Mouse (Mus musculus) hindbrain, embryonic 12.5 days (tissue): ENCODE data around the gene Lhfp. TPM values are rescaled to one million over a fixed set of nuclear protein-coding genes. Genes with fewer than 3 reads are reported as not detected.
"Not testable (repeated sequence)": the region's sequence is repeated elsewhere in the genome, so short reads cannot be mapped to it uniquely, and the experiment has no call there.

ENCODE experiments used
- ATAC-seq: fragments of 200-750 bp; cut with Nextera tagmentation; 2 replicates; pipeline ENCODE4 v1.8.0; 2017; ENCODE audit warnings: moderate TSS enrichment; ENCODE audit not compliant: low FRiP score
- H3K27ac ChIP-seq: fragments of 300-500 bp; sonication (generic); 2 replicates; pipeline ENCODE4 v1.5.1; 2016; ENCODE audit warnings: mild to moderate bottlenecking
- H3K27me3 ChIP-seq: fragments of 300-500 bp; sonication (generic); 2 replicates; pipeline ENCODE4 v1.6.1; 2016; ENCODE audit warnings: mild to moderate bottlenecking
- H3K36me3 ChIP-seq: fragments of 300-500 bp; sonication (generic); 2 replicates; pipeline ENCODE4 v1.6.1; 2016; ENCODE audit warnings: mild to moderate bottlenecking
- H3K4me1 ChIP-seq: fragments of 300-500 bp; sonication (generic); 2 replicates; pipeline ENCODE4 v1.6.1; 2016
- H3K4me2 ChIP-seq: fragments of 300-500 bp; sonication (generic); replicated peaks from 2 replicates; pipeline ENCODE4 v1.6.1; 2016; ENCODE audit warnings: mild to moderate bottlenecking
- H3K4me3 ChIP-seq: fragments of 300-500 bp; sonication (generic); 2 replicates; pipeline ENCODE4 v1.5.1; 2016; ENCODE audit warnings: mild to moderate bottlenecking
- H3K9ac ChIP-seq: fragments of 300-500 bp; sonication (generic); 2 replicates; pipeline ENCODE4 v1.6.1; 2016; ENCODE audit warnings: mild to moderate bottlenecking, moderate library complexity
- H3K9me3 ChIP-seq: fragments of 300-500 bp; sonication (generic); replicated peaks from 2 replicates; pipeline ENCODE4 v1.6.1; 2016; ENCODE audit warnings: mild to moderate bottlenecking
- WGBS: fragments of 180-500 bp; shearing (Covaris S2); methylation state at CpG from one replicate; pipeline ENCODE4 v1.1.7; 2016; 5-methylcytosine and 5-hydroxymethylcytosine counted together
- polyA plus RNA-seq: library from polyadenylated mRNA; unstranded; fragments of >200 nt; fragmentation: Nextera tagmentation; extraction: Ambion mirVana; gene quantifications from 2 replicates; pipeline ENCODE4 v1.2.1, GENCODE M21; 2016

Lhfp gene
- polyA plus RNA-seq, 1 experiment from 2014 or later: 64.2 TPM

DNA sequence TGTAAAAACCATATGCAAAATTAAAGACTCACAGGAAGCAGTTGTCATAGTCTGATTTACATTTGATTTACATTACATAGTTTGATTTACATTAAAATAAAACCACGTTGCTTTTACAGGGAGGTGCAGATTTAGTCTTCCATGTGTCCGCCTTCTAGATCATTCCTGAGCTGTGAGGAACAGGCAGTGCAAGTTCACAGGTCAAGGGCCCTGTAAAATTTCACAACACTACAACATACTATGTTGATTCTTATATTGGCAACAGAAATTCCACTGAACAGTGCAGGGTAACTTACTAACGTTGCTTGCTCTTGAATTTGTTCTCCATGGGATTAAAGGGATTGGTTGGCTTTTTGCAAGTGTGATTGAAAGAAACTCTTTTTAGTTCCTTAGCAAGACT, 189.8 kb downstream of the Lhfp start:
- Histone ChIP-seq H3K4me1 (no peaks in the 10 kb centered on the region), H3K27me3 (no peaks in the 10 kb centered on the region), H3K9ac (no peak overlapping the region), H3K36me3 (no peaks in the 10 kb centered on the region), H3K9me3 (no peaks in the 10 kb centered on the region), H3K27ac (no peak overlapping the region), H3K4me2 (no peak overlapping the region), H3K4me3 (no peak overlapping the region)
- WGBS: 62% methylated on average over 3 of the region's 3 CpGs
- ATAC-seq: no peak

DNA sequence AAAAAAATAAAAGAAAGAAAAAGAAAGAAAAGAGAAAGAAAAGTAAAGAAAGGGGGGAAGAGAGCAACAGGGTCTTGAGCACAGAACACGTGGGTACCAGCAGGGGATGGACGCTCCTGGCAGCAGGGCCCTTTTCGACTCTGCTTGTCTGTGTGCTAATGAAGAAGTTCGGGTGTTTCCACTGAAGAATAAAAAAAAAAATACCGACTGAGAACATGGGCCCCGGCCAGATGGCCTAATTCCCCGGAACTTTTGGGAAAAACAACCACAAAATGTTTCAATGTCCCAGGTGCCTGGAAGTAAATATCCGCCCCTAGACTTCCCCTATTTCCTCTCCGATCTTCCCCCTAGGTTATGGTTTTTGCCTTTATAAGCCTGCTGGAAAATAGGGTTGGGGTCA, 191.1 kb downstream of the Lhfp start:
- H3K27ac ChIP-seq, H3K27me3 ChIP-seq, H3K9ac ChIP-seq, H3K4me3 ChIP-seq, ATAC-seq, H3K9me3 ChIP-seq, H3K4me1 ChIP-seq, H3K4me2 ChIP-seq, H3K36me3 ChIP-seq: not testable (repeated sequence)
- WGBS: 88% methylated on average over 9 of the region's 9 CpGs

DNA sequence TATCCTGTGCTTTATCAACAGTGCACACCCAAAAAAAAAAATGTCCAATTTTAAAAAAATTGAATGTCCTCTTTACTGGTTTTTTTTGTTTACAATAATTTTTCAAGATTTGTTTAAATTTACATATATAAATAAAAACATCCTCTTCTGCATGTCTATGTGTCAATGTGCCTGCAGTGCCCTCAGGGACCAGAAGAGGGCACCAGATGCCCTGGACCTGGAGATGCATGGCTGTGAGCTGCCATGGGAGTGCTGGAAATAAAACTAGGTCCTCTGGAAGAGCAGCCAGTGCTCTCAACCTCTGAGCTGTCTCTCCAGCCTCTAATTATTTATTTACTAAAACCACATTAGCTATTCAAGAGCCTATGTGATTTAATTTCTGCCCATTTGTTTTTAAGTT, 193.4 kb downstream of the Lhfp start:
- no peak for ATAC-seq
- Histone ChIP-seq H3K36me3 (no peaks in the 10 kb centered on the region), H3K4me1 (no peaks in the 10 kb centered on the region), H3K9ac (no peak overlapping the region), H3K4me2 (no peak overlapping the region), H3K27me3 (no peaks in the 10 kb centered on the region), H3K9me3 (no peaks in the 10 kb centered on the region), H3K4me3 (no peak overlapping the region), H3K27ac (no peak overlapping the region)

DNA sequence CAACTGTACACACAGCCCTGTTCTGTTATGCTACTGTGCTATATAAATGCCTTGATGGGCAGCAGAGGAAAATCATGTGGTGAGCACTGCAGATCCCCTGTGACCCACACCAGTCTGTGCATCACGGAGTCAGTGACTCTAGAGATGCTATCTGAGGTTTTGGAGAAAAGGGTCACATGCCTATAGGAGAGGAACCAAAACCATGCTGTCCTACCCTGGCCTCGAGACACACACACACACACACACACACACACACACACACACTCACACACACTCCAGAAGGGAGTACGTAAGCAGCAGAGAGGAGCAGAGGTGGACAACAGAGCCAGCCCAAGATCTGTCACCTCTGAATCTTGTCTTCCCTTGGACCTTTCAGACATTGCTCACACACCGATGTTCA, 195.1 kb downstream of the Lhfp start:
- H3K27me3 ChIP-seq: no peaks in the 10 kb centered on the region
- 77% methylated on average over 4 of the region's 4 CpGs for WGBS
- H3K4me2 ChIP-seq: no peak overlapping the region
- no peak overlapping the region for H3K4me3 ChIP-seq
- ATAC-seq: no peak
- no peaks in the 10 kb centered on the region for H3K4me1 ChIP-seq
- no peaks in the 10 kb centered on the region for H3K9me3 ChIP-seq
- no peaks in the 10 kb centered on the region for H3K36me3 ChIP-seq
- no peak overlapping the region for H3K9ac ChIP-seq
- H3K27ac ChIP-seq: no peak overlapping the region

DNA sequence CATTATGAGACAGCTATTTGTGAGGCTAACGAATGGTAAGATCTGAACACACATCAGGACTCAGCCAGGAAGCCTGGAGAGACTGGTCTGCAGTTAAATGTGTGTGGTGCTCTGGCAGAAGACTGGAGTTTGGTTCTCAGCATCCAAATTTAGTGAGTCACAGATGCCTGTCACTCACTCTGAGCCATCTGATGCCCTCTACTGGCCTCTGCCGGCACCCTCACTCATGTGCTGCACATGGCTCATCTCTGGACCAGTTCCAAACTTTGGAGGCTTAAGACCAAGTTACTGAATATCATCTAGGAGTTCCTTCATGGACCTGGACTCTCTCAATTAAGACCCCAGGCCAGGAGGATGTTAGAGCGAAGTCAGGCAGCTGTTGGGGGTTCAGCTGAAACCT, 198.8 kb downstream of the Lhfp start:
- ATAC-seq: no peak
- Histone ChIP-seq H3K4me3 (no peak overlapping the region), H3K4me1 (no peaks in the 10 kb centered on the region), H3K27me3 (no peaks in the 10 kb centered on the region), H3K36me3 (no peaks in the 10 kb centered on the region), H3K9ac (no peak overlapping the region), H3K27ac (no peak overlapping the region), H3K4me2 (no peak overlapping the region), H3K9me3 (peaks cover 7% of the 10 kb centered on the region; the same call in 1 of the 2 replicates)
- WGBS: 90% methylated on average over 3 of the region's 3 CpGs

DNA sequence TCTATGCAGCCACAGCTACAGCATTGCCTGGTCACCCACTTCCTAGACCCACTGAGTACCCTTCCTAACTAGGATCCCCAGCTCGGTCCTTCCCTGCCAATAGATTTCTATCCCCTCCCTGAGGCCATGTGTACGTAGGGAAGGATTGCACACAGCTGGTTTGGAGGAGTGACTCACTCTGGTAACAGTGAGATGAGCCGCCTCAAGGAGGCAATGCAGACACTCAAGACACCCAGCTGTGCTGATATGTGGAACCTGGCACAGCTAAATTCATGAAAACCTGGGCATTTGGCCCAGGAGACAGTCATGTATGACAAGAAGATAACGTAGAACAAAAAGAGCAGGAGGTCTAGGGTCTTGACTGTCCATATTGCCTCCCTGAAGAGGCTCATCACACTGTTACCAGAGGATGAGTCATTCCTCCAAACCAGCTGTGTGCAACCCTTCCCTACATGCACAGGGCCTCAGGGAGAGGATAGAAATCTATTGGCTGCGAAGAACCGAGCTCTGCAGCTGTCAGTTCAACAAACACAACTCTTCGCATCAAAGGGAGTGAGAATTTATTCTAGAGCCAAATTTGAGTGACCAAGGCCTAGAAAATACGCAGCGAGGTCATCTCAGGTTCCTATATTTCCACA, 204.4 kb downstream of the Lhfp start:
- Histone ChIP-seq H3K9me3 (peaks cover 7% of the 10 kb centered on the region; the same call in 1 of the 2 replicates), H3K9ac (no peak overlapping the region), H3K4me1 (peaks cover 12% of the 10 kb centered on the region), H3K36me3 (no peaks in the 10 kb centered on the region), H3K27me3 (no peaks in the 10 kb centered on the region), H3K4me2 (no peak overlapping the region), H3K4me3 (no peak overlapping the region), H3K27ac (no peak overlapping the region)
- no peak for ATAC-seq
- WGBS: 93% methylated on average over 9 of the region's 9 CpGs

DNA sequence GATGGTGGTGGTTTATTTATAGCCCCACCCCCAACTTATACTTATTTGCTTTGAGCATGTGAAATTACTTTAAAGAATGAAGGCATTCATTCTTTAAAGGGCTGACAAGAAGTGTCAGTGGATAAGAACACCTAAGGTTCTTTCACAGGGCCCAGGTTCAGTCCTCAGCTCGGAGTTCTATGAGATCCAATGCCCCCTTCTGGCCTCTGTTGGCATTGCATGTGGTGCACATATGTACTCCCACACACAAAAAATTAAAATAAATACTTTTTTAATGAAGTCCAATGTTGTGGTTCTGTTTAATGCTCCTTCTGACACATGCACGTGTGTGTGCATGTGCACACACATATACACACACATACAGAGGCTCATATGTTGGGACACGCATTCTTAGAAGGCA, 205.8 kb downstream of the Lhfp start:
- H3K4me3 ChIP-seq: no peak overlapping the region
- no peaks in the 10 kb centered on the region for H3K27me3 ChIP-seq
- ATAC-seq: no peak
- H3K4me2 ChIP-seq: no peak overlapping the region
- H3K27ac ChIP-seq: no peak overlapping the region
- whole genome bisulfite sequencing: 79% methylated on average over 3 of the region's 3 CpGs
- H3K4me1 ChIP-seq: peaks cover 12% of the 10 kb centered on the region
- H3K9ac ChIP-seq: no peak overlapping the region
- H3K9me3 ChIP-seq: peaks cover 7% of the 10 kb centered on the region; the same call in 1 of the 2 replicates
- no peaks in the 10 kb centered on the region for H3K36me3 ChIP-seq

DNA sequence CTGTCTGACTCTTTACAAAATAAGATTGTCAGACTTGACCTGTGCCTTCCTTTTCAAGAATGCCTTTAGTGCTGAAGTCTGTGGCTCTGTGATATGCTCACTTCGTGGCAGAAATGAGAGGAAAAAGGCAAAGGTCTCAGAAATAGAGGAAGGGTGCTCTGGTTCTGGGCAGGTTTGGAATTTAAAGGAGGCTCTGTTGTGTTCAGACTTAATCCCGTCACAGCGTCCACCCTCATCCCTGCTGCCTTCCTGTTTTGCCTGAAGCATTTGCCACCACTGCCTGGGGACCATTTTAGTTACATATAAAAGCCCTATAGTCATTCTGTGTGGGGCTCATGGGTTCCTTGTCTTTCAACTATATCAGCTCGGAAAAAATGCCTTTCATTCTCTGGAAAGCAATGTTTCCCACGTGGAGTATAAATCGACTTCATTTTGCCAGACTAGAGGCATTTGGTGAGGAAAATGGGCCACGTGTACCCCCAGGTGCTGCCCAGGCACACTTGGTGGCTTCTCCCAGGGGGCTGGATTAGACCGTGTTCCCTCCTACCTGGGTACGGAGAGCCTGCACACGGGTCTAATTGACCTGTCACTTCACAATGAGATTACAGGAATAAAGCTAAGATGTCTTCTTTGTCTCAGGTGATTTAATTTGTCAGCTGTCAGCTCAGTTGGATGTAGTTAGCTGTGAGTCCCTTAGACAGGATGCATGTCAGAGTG, 207.0 kb downstream of the Lhfp start:
- 0 out of 2 replicates have a peak, but pooled peaks have one; percentile 38 for ATAC-seq
- H3K4me2 ChIP-seq: no peak overlapping the region
- no peaks in the 10 kb centered on the region for H3K36me3 ChIP-seq
- H3K4me1 ChIP-seq: peaks cover 17% of the 10 kb centered on the region
- no peaks in the 10 kb centered on the region for H3K27me3 ChIP-seq
- no peaks in the 10 kb centered on the region for H3K9me3 ChIP-seq
- H3K27ac ChIP-seq: no peak overlapping the region
- 30% methylated on average over 10 of the region's 10 CpGs for WGBS
- no peak overlapping the region for H3K4me3 ChIP-seq
- no peak overlapping the region for H3K9ac ChIP-seq

DNA sequence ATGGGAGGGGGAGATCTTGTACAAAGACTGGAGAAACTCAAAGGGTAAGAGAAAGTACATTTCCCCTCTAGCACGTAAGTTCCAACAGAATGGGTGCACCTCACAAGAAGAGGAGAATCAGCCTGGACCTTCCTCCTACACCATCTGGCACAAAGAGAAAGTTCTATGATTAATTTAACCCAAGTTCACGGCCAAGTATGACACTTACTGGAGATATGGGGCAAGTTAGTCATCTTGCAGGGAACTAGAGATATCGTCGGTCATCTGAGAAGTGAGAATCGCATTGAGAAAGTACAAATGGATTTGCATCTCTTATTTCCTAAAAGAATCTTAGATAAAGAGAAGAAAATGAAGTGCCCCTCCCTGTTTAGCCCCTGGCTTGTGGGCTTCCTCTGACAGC, 211.2 kb downstream of the Lhfp start:
- no peak overlapping the region for H3K9ac ChIP-seq
- no peak overlapping the region for H3K27ac ChIP-seq
- no peak overlapping the region for H3K4me2 ChIP-seq
- H3K4me1 ChIP-seq: peaks cover 19% of the 10 kb centered on the region
- WGBS: 95% methylated on average over 5 of the region's 5 CpGs
- H3K9me3 ChIP-seq: no peaks in the 10 kb centered on the region
- ATAC-seq: no peak
- no peak overlapping the region for H3K4me3 ChIP-seq
- H3K36me3 ChIP-seq: no peaks in the 10 kb centered on the region
- H3K27me3 ChIP-seq: no peaks in the 10 kb centered on the region

DNA sequence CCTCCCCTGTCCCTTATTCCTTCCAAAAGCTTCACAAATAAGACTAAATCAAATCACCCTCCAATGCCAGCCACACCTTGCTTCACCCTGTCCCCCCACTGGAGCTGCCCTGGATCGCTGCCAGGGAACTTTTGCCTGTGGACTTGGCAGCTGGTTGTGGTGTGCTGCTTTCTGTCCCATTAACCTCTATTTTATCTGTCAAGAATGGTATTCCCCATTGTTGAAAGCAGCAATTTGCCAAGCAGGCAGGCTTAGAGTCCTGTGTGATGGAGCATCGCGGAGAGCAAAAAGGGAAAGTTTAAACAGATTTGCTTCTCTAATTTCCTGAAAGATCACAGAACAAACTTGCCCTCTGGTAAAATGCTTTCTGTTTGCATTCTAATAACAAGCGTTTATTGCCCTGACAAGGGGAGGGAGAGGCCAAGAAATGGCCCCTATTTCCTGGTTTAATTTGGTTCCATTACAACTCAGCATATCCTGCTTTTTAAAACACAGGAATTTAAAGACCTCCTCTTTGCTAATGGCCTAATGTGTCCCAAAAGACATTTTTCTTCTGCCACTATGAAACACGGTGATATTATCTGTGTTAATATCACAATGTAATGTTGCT, 212.0 kb downstream of the Lhfp start:
- Histone ChIP-seq H3K4me3 (no peak overlapping the region), H3K4me2 (no peak overlapping the region), H3K9ac (no peak overlapping the region), H3K4me1 (peaks cover 13% of the 10 kb centered on the region), H3K27me3 (no peaks in the 10 kb centered on the region), H3K27ac (no peak overlapping the region), H3K9me3 (no peaks in the 10 kb centered on the region), H3K36me3 (no peaks in the 10 kb centered on the region)
- WGBS: 74% methylated on average over 5 of the region's 5 CpGs
- ATAC-seq: no peak

DNA sequence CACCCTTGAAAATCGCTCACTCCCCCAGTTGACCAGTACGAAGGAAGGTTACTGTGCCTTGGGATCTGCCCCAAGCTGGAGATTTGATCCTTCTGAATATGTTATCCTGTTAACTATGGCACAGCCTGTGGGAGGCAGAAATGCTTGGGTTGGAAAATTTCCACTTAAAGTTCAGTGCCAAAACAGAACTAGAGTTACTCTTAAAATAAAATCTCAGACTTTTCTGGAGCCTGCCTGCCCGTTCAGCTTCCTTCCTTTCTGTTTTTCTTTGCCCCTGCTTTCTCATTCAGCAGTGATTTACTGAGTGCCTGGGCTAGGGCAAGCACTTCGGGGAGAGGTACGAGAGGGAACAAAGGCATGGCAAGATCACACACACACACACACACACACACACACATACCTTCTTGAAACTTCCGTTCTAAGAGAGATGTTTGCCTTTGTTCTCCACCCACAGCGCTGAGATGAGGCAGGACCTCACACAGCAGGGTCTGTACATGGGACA, 217.4 kb downstream of the Lhfp start:
- Histone ChIP-seq H3K9me3 (no peaks in the 10 kb centered on the region), H3K4me1 (peaks cover 3% of the 10 kb centered on the region; the same call in 1 of the 2 replicates), H3K27me3 (no peaks in the 10 kb centered on the region), H3K9ac (no peak overlapping the region), H3K4me2 (no peak overlapping the region), H3K36me3 (no peaks in the 10 kb centered on the region), H3K27ac (no peak overlapping the region), H3K4me3 (no peak overlapping the region)
- WGBS: 46% methylated on average over 7 of the region's 7 CpGs
- ATAC-seq: no peak

DNA sequence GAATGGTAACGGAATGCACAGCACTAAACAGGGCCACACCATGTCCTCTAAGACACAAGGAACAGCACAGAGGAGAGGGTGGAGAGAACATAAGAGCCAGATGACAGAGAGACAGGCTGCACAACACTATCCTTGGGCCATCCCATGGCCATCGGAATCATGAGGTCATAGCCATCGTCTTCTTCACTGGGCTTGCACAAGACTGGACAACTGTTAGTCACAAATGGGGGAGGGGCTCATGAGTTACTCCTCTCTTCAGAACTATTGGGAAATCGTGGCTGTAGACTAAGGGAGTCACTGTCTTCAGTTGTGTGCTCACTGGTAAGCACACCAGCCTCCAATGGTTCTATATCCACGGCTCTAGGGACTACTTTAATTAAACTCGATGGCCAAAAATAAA, 224.8 kb downstream of the Lhfp start:
- WGBS: 91% methylated on average over 6 of the region's 6 CpGs
- no peak for ATAC-seq
- H3K9me3 ChIP-seq: peaks cover 4% of the 10 kb centered on the region; the same call in 1 of the 2 replicates
- H3K4me2 ChIP-seq: no peak overlapping the region
- H3K27me3 ChIP-seq: no peaks in the 10 kb centered on the region
- H3K36me3 ChIP-seq: no peaks in the 10 kb centered on the region
- H3K27ac ChIP-seq: no peak overlapping the region
- H3K4me1 ChIP-seq: no peaks in the 10 kb centered on the region; the same call in 1 of the 2 replicates
- H3K9ac ChIP-seq: no peak overlapping the region
- no peak overlapping the region for H3K4me3 ChIP-seq
